In the genomic region with DNA sequence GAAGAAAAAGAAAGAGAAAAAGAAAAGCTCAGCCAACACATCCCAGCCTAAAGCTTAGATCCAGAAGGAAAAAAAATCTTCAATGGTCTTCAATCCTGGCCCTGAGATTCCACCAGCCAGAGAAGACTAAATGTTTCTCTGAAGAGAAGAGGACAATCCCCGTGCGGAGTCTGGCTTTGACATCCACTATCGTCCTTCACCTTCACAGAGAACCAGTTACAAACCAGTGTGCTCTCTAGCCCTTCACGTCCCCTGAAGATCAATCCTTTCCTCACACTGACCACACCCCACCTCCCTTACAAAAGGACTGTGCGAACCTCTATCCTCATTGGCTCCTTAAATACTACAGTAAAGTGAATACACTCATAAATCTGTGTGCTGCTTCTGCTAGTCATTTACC, we compare ENCODE assay signal across 26 mouse cellular contexts. TPM values are rescaled to one million over a fixed set of nuclear protein-coding genes. Genes with fewer than 3 reads are reported as not detected.
DNase-seq lines count a peak whose midpoint lies in the region; ATAC-seq and TF ChIP-seq lines count a peak whose summit lies in the region.
"Had no signal": no experiment of that assay in that cellular context is flagged by ENCODE, and none has a peak within 500 bp of the region (broad histone marks: within the 10 kb centered on the region; RNA-seq: fewer than 3 reads in every experiment).

No protein-coding gene starts in this region.

- H3K36me3 ChIP-seq in ES-Bruce4 (ENCODE audit: control insufficient read depth, insufficient read depth, low read length, poor library complexity, severe bottlenecking): no peaks in the 10 kb centered on the region
- H3K36me3 ChIP-seq in forebrain, embryonic 10.5 days (replicated peaks): no peaks in the 10 kb centered on the region
- H3K36me3 ChIP-seq: embryonic facial prominence, embryonic 13.5 days; embryonic facial prominence, embryonic 15.5 days; forebrain, embryonic 15.5 days had no signal

- no peak for TF ChIP-seq CTCF in ES-Bruce4 (IDR thresholded peaks at IDR 0.05; ENCODE audit: low read depth, low read length)

- no peak overlapping the region for H3K9ac ChIP-seq in ES-Bruce4 (ENCODE audit: low read depth, poor library complexity, severe bottlenecking)
- H3K9ac ChIP-seq: embryonic facial prominence, embryonic 13.5 days; embryonic facial prominence, embryonic 15.5 days; forebrain, embryonic 13.5 days; forebrain, embryonic 15.5 days; forebrain, postnatal 0 days had no signal

- peak; percentile 37 for DNase-seq in heart, adult 11 months
- no peak for DNase-seq in heart, adult 9 months (ENCODE audit: low spot score in 2 of 2)
- peak; percentile 53 for DNase-seq in R1 (ENCODE audit: low read depth, low spot score)
- DNase-seq in forebrain, embryonic 10.5 days (ENCODE audit: extremely low spot score, low spot score): no peak
- DNase-seq: adrenal gland, adult 2 months; adrenal gland, postnatal 10 days; adrenal gland, postnatal 25 days; B cell, adult 2 months; cerebellum, adult 11 months; cerebellum, adult 18-20 months; cerebellum, adult 8-10 months; cerebellum, adult 9-11 months; cerebellum, postnatal 14 days; cerebellum, postnatal 36 days; embryo, embryonic 11 days; forebrain, postnatal 0 days had no signal

- peaks cover 2% of the 10 kb centered on the region; the same call in 1 of the 2 replicates for H3K9me3 ChIP-seq in ES-Bruce4 (replicated peaks; ENCODE audit: control insufficient read depth, insufficient read depth, low read length, poor library complexity, severe bottlenecking)
- H3K9me3 ChIP-seq in forebrain, embryonic 10.5 days: no peaks in the 10 kb centered on the region
- H3K9me3 ChIP-seq: embryonic facial prominence, embryonic 13.5 days; embryonic facial prominence, embryonic 15.5 days; forebrain, embryonic 13.5 days; forebrain, embryonic 15.5 days had no signal

- WGBS in forebrain, embryonic 10.5 days: 85% methylated on average over 5 of the region's 5 CpGs

- H3K27me3 ChIP-seq in ES-Bruce4 (ENCODE audit: control insufficient read depth, insufficient read depth, low read length, poor library complexity, severe bottlenecking): no peaks in the 10 kb centered on the region
- H3K27me3 ChIP-seq in forebrain, embryonic 10.5 days (ENCODE audit: poor library complexity, severe bottlenecking): no peaks in the 10 kb centered on the region
- H3K27me3 ChIP-seq: embryonic facial prominence, embryonic 13.5 days; embryonic facial prominence, embryonic 15.5 days; forebrain, embryonic 13.5 days; forebrain, embryonic 15.5 days had no signal

- H3K4me3 ChIP-seq in ES-Bruce4 (ENCODE audit: low read depth, low read length): no peak overlapping the region
- no peak overlapping the region for H3K4me3 ChIP-seq in forebrain, embryonic 10.5 days
- H3K4me3 ChIP-seq: embryonic facial prominence, embryonic 13.5 days; embryonic facial prominence, embryonic 15.5 days; erythroblast, embryonic 14.5 days; forebrain, embryonic 13.5 days; forebrain, embryonic 15.5 days had no signal

- no peak for TF ChIP-seq POLR2A in ES-Bruce4 (IDR thresholded peaks at IDR 0.05; ENCODE audit: insufficient read depth, low read length)

- H3K4me1 ChIP-seq in ES-Bruce4 (ENCODE audit: control insufficient read depth, insufficient read depth, low read length): peaks cover 12% of the 10 kb centered on the region
- peaks cover 31% of the 10 kb centered on the region for H3K4me1 ChIP-seq in forebrain, embryonic 10.5 days
- H3K4me1 ChIP-seq: embryonic facial prominence, embryonic 15.5 days had no signal

- no peak for TF ChIP-seq EP300 in ES-Bruce4 (IDR thresholded peaks at IDR 0.05; ENCODE audit: insufficient read depth, low read depth, low read length)

- peak overlapping the region; percentile 20; the same call in 1 of the 2 replicates for H3K27ac ChIP-seq in ES-Bruce4 (ENCODE audit: insufficient read depth, low read length)
- no peak overlapping the region for H3K27ac ChIP-seq in forebrain, embryonic 10.5 days
- H3K27ac ChIP-seq: embryonic facial prominence, embryonic 13.5 days; embryonic facial prominence, embryonic 15.5 days; forebrain, embryonic 13.5 days; forebrain, embryonic 15.5 days had no signal

- no peak for ATAC-seq in CD4-positive, CD25-positive, alpha-beta regulatory T cell, adult 4 months
- ATAC-seq: forebrain, embryonic 13.5 days; forebrain, embryonic 15.5 days; forebrain, postnatal 0 days had no signal

RNA-seq across cellular contexts. Expression of gene Gm10322, which starts 55.7 kb away (rescaled TPM):
- not detected in 2 replicates for polyA plus RNA-seq in ES-Bruce4 (2011; ENCODE audit: insufficient read depth, insufficient read length, low read depth, missing spikeins)
- not detected for polyA plus RNA-seq in CD4-positive, CD25-positive, alpha-beta regulatory T cell, adult 4 months (2017; shearing (Covaris generic))
- polyA plus RNA-seq in forebrain, embryonic 10.5 days (2016; fragmentation: Nextera tagmentation; extraction: Ambion mirVana): not detected in 2 replicates
- polyA plus RNA-seq: adrenal gland, adult 2 months; brain, embryonic 14.5 days; embryonic facial prominence, embryonic 11.5 days; embryonic facial prominence, embryonic 13.5 days; embryonic facial prominence, embryonic 15.5 days; erythroblast, embryonic 14.5 days; forebrain, embryonic 11.5 days; forebrain, embryonic 13.5 days; forebrain, embryonic 15.5 days; forebrain, postnatal 0 days had no signal

RNA-seq across cellular contexts. Expression of gene Mcu, which starts 56.4 kb away (rescaled TPM):
- polyA plus RNA-seq in ES-Bruce4 (2011; ENCODE audit: insufficient read depth, insufficient read length, low read depth, missing spikeins): 19.7 and 26.0 TPM in 2 replicates
- polyA plus RNA-seq in CD4-positive, CD25-positive, alpha-beta regulatory T cell, adult 4 months (2017; shearing (Covaris generic)): 10 to 100 TPM; 21.6 to 23.7 TPM
- 19.0 and 19.1 TPM in 2 replicates for polyA plus RNA-seq in forebrain, embryonic 10.5 days (2016; fragmentation: Nextera tagmentation; extraction: Ambion mirVana)

Comparison
In these comparisons a context has a peak if more than half of its experiments do, and no peak if none do; other contexts are left out.
1. DNase-seq: peak in heart, adult 11 months (single experiment) and R1 (single experiment); none in heart, adult 9 months (0 of 2) and forebrain, embryonic 10.5 days (single experiment).